Mouse (Mus musculus) MEL (cell line): Measurements from ENCODE around the gene Aff1.

Source experiments
- MYB ChIP-seq: IDR thresholded peaks from 2 replicates; pipeline ENCODE4 v1.6.1; 2011; ENCODE audit warnings: mild to moderate bottlenecking, low read depth, low read length, improper control_type of control experiment
- POLR2A ChIP-seq, 2 experiments: IDR thresholded peaks; 2 replicates each; pipeline ENCODE4 v1.6.1; 2011 to 2012; ENCODE audit warnings: low read length in 2 of 2, mild to moderate bottlenecking in 2 of 2, control low read depth in 1 of 2, improper control_type of control experiment in 1 of 2, low read depth in 1 of 2, moderate library complexity in 1 of 2; ENCODE audit not compliant: control insufficient read depth in 1 of 2, insufficient read depth in 1 of 2, poor library complexity in 1 of 2

DNA sequence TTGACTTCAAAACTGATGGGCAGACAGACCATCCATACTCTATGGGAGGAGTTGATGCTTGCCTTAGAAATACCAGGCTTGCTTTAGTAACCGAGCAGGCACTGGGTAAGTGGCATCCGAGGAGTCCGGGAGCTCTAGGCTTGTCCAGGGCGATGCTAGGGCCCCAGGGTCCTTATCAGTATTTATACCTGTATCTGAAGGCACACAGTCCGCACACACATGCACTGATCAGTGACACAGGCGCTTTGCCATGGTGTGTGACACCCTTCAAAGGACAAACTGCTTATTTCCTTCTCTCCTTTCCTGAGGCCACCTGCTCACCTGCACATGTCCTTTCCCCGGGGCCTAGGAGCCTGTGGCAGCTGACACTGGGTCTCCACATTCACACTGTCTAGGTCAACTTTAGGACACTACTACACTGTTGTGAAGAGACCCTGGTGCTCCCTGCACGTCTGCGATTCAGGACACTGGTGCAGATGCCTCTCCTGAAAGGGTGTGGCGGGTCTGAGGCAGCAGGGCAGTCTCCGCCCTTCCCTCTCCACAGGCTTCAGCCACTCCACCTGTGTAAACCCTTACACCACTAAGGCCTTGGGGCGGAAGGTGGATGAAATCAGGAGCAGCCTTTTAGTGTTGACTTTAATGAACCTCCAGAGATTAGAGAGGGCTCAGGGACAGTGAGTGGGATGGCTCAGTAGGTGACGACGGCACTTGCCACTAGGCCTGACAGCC is 163.5 kb downstream of the Aff1 start:
- TF ChIP-seq POLR2A (IDR thresholded peaks at IDR 0.05; ENCODE audit: control insufficient read depth in 1 of 2, insufficient read depth in 1 of 2, low read depth in 1 of 2, low read length in 2 of 2, poor library complexity in 1 of 2) (no peak), MYB (no peak)
